Mouse (Mus musculus) ES-Bruce4 (cell line): ENCODE measurements around the gene Bax.

ENCODE experiments used
- CTCF ChIP-seq: IDR thresholded peaks from one replicate; pipeline ENCODE4 v1.8.1; 2011; ENCODE audit warnings: low read depth, low read length
- EP300 ChIP-seq: IDR thresholded peaks from 2 replicates; pipeline ENCODE4 v1.6.1; 2011; ENCODE audit warnings: low read depth, low read length; ENCODE audit not compliant: insufficient read depth

DNA sequence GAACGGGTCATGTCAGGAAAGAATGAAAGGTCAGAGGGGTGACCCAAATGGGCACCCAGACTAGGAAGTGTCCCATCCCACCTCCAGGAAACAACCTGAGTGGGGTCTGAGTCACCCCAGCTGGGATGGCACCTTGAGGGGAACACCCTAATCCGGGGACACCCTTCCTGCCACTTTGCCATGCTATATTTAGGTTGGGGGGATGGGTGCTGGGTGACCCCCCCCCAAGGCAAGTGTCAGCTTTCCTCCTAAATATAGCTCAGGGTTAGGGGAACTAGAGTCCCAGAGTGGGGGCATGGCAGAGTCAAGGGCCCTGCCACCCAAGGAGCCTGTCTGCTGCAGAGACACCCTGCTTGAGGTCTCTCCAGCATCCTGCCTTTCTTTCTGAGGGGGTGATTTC lies 54.3 kb downstream of the Bax start:
- no peak for TF ChIP-seq CTCF
- no peak for TF ChIP-seq EP300
